Comparison of ENCODE assay signal across 16 mouse cellular contexts in the genomic region with DNA sequence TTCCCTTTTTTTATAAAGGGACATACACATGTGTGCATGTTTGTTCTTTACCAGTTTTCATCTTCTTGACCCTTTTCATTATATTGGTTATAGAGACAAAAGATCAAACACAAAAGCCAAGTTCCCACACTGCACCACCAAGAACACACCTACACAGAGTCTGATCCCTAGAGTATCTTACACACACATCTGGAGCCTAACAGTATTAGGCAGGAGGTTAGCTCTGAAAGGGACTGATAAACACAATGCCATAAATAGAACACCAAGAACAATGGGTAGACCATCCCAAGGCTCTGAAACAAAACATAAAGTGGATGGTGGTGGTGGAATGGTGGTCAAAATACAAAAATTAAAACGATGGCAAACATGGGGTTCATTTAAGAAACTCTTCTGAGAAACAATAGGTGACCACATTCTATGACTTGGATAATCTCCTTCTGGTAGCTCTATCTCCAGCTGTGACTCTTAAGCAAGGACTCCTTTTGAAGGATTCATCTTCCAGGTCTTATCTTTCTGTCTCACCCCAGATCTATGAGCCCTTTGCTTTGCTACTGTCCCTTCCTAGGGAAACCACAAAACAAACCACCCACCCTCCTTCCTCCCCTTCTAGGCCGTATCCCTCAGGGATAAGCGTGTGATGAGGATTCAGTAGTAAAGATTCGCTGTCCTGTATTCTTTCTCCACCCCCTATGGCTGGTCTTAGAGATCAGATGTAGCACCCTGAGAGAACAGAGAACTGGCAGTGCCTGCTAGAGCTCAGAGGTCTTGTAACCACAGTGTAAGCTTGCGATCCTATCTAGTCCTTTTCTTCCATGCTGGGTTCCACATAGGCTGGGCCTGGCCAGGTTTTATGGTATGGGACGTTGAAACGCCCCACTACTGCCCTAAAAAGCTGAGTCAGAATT. TPM values are rescaled to one million over a fixed set of nuclear protein-coding genes. Genes with fewer than 3 reads are reported as not detected.
A peak's percentile ranks its signal among the peaks of the same experiment; 100 is the strongest.
DNase-seq lines count a peak whose midpoint lies in the region; ATAC-seq lines count a peak whose summit lies in the region.
"Had no signal": no experiment of that assay in that cellular context is flagged by ENCODE, and none has a peak within 500 bp of the region (broad histone marks: within the 10 kb centered on the region; RNA-seq: fewer than 3 reads in every experiment).

No protein-coding gene starts in this region.

- H3K4me3 ChIP-seq in midbrain, embryonic 11.5 days (ENCODE audit: low read depth, low read length): no peak overlapping the region
- no peak overlapping the region for H3K4me3 ChIP-seq in midbrain, embryonic 14.5 days (replicated peaks; ENCODE audit: low read depth, low read length)
- H3K4me3 ChIP-seq in liver, embryonic 12.5 days: no peak overlapping the region
- H3K4me3 ChIP-seq in liver, embryonic 16.5 days (ENCODE audit: low read depth, low read length): no peak overlapping the region
- H3K4me3 ChIP-seq: embryonic facial prominence, embryonic 10.5 days; forebrain, embryonic 13.5 days; heart, embryonic 13.5 days had no signal

- H3K27ac ChIP-seq in midbrain, embryonic 11.5 days (ENCODE audit: low read depth, low read length): no peak overlapping the region
- no peak overlapping the region for H3K27ac ChIP-seq in midbrain, embryonic 14.5 days (replicated peaks; ENCODE audit: low read depth, low read length)
- no peak overlapping the region for H3K27ac ChIP-seq in liver, embryonic 12.5 days
- no peak overlapping the region for H3K27ac ChIP-seq in liver, embryonic 16.5 days (ENCODE audit: low read length)
- H3K27ac ChIP-seq: embryonic facial prominence, embryonic 10.5 days; forebrain, embryonic 13.5 days; heart, embryonic 13.5 days; hindbrain, embryonic 14.5 days had no signal

- no peak overlapping the region for H3K4me2 ChIP-seq in midbrain, embryonic 11.5 days
- no peak overlapping the region for H3K4me2 ChIP-seq in midbrain, embryonic 14.5 days (ENCODE audit: low read length)
- H3K4me2 ChIP-seq in liver, embryonic 12.5 days: peak overlapping the region; percentile 19; the same call in 1 of the 2 replicates
- H3K4me2 ChIP-seq in liver, embryonic 16.5 days (ENCODE audit: low read depth, low read length): no peak overlapping the region
- H3K4me2 ChIP-seq: forebrain, embryonic 13.5 days; heart, embryonic 13.5 days; hindbrain, embryonic 14.5 days had no signal

- no peaks in the 10 kb centered on the region; the same call in 1 of the 2 replicates for H3K9me3 ChIP-seq in midbrain, embryonic 11.5 days (ENCODE audit: control insufficient read depth, low read length)
- peaks cover 9% of the 10 kb centered on the region for H3K9me3 ChIP-seq in midbrain, embryonic 14.5 days (ENCODE audit: control insufficient read depth, low read length)
- H3K9me3 ChIP-seq in liver, embryonic 12.5 days (replicated peaks): 0 out of 2 replicates have a peak, but pooled peaks cover 7% of the 10 kb centered on the region
- no peaks in the 10 kb centered on the region; the same call in 1 of the 2 replicates for H3K9me3 ChIP-seq in liver, embryonic 16.5 days (replicated peaks; ENCODE audit: control insufficient read depth, low read length)

- H3K27me3 ChIP-seq in midbrain, embryonic 11.5 days (ENCODE audit: control insufficient read depth, insufficient read depth, low read length): no peaks in the 10 kb centered on the region
- no peaks in the 10 kb centered on the region for H3K27me3 ChIP-seq in midbrain, embryonic 14.5 days (ENCODE audit: control insufficient read depth, insufficient read depth, low read length)
- no peaks in the 10 kb centered on the region for H3K27me3 ChIP-seq in liver, embryonic 12.5 days (replicated peaks)
- no peaks in the 10 kb centered on the region for H3K27me3 ChIP-seq in liver, embryonic 16.5 days (ENCODE audit: control insufficient read depth, insufficient read depth, low read depth, low read length)
- H3K27me3 ChIP-seq: forebrain, embryonic 13.5 days; heart, embryonic 13.5 days had no signal

- DNase-seq in midbrain, embryonic 11.5 days (ENCODE audit: low spot score, missing footprints): peak; percentile 76
- no peak for DNase-seq in midbrain, embryonic 14.5 days
- DNase-seq in lung, adult 18-20 months: no peak
- DNase-seq in layer of hippocampus, postnatal 25 days (ENCODE audit: extremely low spot score in 1 of 2, low spot score in 1 of 2): no peak
- no peak for DNase-seq in ovary, postnatal 36 days (ENCODE audit: low spot score)
- DNase-seq: adrenal gland, postnatal 10 days; cerebellum, adult 2 months; cerebellum, postnatal 10 days; forebrain, postnatal 0 days; gastrocnemius, postnatal 14 days had no signal

- no peaks in the 10 kb centered on the region for H3K36me3 ChIP-seq in midbrain, embryonic 11.5 days (ENCODE audit: control insufficient read depth, insufficient read depth, low read length)
- H3K36me3 ChIP-seq in midbrain, embryonic 14.5 days (ENCODE audit: control insufficient read depth, insufficient read depth, low read length): no peaks in the 10 kb centered on the region
- no peaks in the 10 kb centered on the region for H3K36me3 ChIP-seq in liver, embryonic 12.5 days
- H3K36me3 ChIP-seq in liver, embryonic 16.5 days (ENCODE audit: control insufficient read depth, insufficient read depth): no peaks in the 10 kb centered on the region
- H3K36me3 ChIP-seq: embryonic facial prominence, embryonic 10.5 days; heart, embryonic 13.5 days had no signal

- 87% methylated on average over 7 of the region's 7 CpGs for WGBS in midbrain, embryonic 11.5 days
- 84% methylated on average over 7 of the region's 7 CpGs for WGBS in midbrain, embryonic 14.5 days
- WGBS in liver, embryonic 12.5 days (ENCODE audit: insufficient replicate concordance): 26% methylated on average over 7 of the region's 7 CpGs
- WGBS in liver, embryonic 16.5 days (ENCODE audit: insufficient replicate concordance): 41% methylated on average over 7 of the region's 7 CpGs

- H3K4me1 ChIP-seq in midbrain, embryonic 11.5 days (ENCODE audit: control insufficient read depth, insufficient read depth, low read length): no peaks in the 10 kb centered on the region
- no peaks in the 10 kb centered on the region for H3K4me1 ChIP-seq in midbrain, embryonic 14.5 days (ENCODE audit: control insufficient read depth, insufficient read depth, low read length)
- peaks cover 17% of the 10 kb centered on the region for H3K4me1 ChIP-seq in liver, embryonic 12.5 days
- peaks cover 2% of the 10 kb centered on the region; the same call in 1 of the 2 replicates for H3K4me1 ChIP-seq in liver, embryonic 16.5 days (ENCODE audit: control insufficient read depth, low read depth, low read length)
- H3K4me1 ChIP-seq: forebrain, embryonic 13.5 days; heart, embryonic 13.5 days had no signal

- ATAC-seq in midbrain, embryonic 11.5 days (ENCODE audit: low FRiP score): no peak
- ATAC-seq in midbrain, embryonic 14.5 days (ENCODE audit: low FRiP score, low TSS enrichment): no peak
- ATAC-seq in liver, embryonic 12.5 days: peak; percentile 88
- peak; percentile 78 for ATAC-seq in liver, embryonic 16.5 days (ENCODE audit: low read depth)
- ATAC-seq: forebrain, embryonic 13.5 days; forebrain, postnatal 0 days had no signal

- no peak overlapping the region for H3K9ac ChIP-seq in midbrain, embryonic 11.5 days (ENCODE audit: low read length)
- no peak overlapping the region for H3K9ac ChIP-seq in midbrain, embryonic 14.5 days (replicated peaks; ENCODE audit: low read length)
- H3K9ac ChIP-seq in liver, embryonic 12.5 days: no peak overlapping the region
- no peak overlapping the region for H3K9ac ChIP-seq in liver, embryonic 16.5 days (ENCODE audit: low read depth, low read length)
- H3K9ac ChIP-seq: forebrain, embryonic 13.5 days; forebrain, postnatal 0 days; heart, embryonic 13.5 days; hindbrain, embryonic 14.5 days had no signal

RNA-seq across cellular contexts. Expression of a gene that starts 16.6 kb away (rescaled TPM):
- 75.2 and 83.0 TPM in 2 replicates for polyA plus RNA-seq in midbrain, embryonic 11.5 days (2014; fragmentation: Nextera tagmentation; extraction: Ambion mirVana)
- 86.8 and 87.3 TPM in 2 replicates for polyA plus RNA-seq in midbrain, embryonic 14.5 days (2014; fragmentation: Nextera tagmentation; extraction: Ambion mirVana)
- polyA plus RNA-seq in liver, embryonic 12.5 days (2016; fragmentation: Nextera tagmentation; extraction: Ambion mirVana): 15.4 and 17.7 TPM in 2 replicates
- polyA plus RNA-seq in liver, embryonic 16.5 days (2015; fragmentation: Nextera tagmentation; extraction: Ambion mirVana): 7.8 and 8.4 TPM in 2 replicates
- total RNA-seq in layer of hippocampus, postnatal 25 days (2021): 10 to 100 TPM; 33.1 to 41.7 TPM

Comparison
In these comparisons a context has a peak if more than half of its experiments do, and no peak if none do; other contexts are left out.
1. ATAC-seq: peak in liver, embryonic 12.5 days (single experiment) and liver, embryonic 16.5 days (single experiment); none in midbrain, embryonic 11.5 days (single experiment) and midbrain, embryonic 14.5 days (single experiment).